Mouse (Mus musculus) midbrain, embryonic 11.5 days (tissue): ENCODE data around the gene Eif4ebp2. TPM values are rescaled to one million over a fixed set of nuclear protein-coding genes. Genes with fewer than 3 reads are reported as not detected.

Experiments
- ATAC-seq: fragments of 200-750 bp; cut with Nextera tagmentation; 2 replicates; pipeline ENCODE4 v1.8.0; 2017; ENCODE audit warnings: moderate TSS enrichment, moderate library complexity; ENCODE audit not compliant: low FRiP score
- DNase-seq: peaks from one replicate; pipeline ENCODE4 v3.0.0; 2015; ENCODE audit warnings: low spot score; ENCODE audit errors: missing footprints
- H3K27ac ChIP-seq: fragments of 300-500 bp; sonication (generic); 2 replicates; pipeline ENCODE4 v1.5.1; 2014; ENCODE audit warnings: low read depth, low read length
- H3K27me3 ChIP-seq: fragments of 300-500 bp; sonication (generic); 2 replicates; pipeline ENCODE4 v1.6.1; 2014; ENCODE audit warnings: mild to moderate bottlenecking, low read length, moderate library complexity, mixed read lengths; ENCODE audit not compliant: control insufficient read depth, insufficient read depth
- H3K36me3 ChIP-seq: fragments of 300-500 bp; sonication (generic); 2 replicates; pipeline ENCODE4 v1.6.1; 2014; ENCODE audit warnings: mild to moderate bottlenecking, low read length, moderate library complexity, mixed read lengths; ENCODE audit not compliant: control insufficient read depth, insufficient read depth
- H3K4me1 ChIP-seq: fragments of 300-500 bp; sonication (generic); 2 replicates; pipeline ENCODE4 v1.6.1; 2014; ENCODE audit warnings: low read length; ENCODE audit not compliant: control insufficient read depth, insufficient read depth
- H3K4me2 ChIP-seq: fragments of 300-500 bp; sonication (generic); 2 replicates; pipeline ENCODE4 v1.6.1; 2014; ENCODE audit warnings: mild to moderate bottlenecking, moderate library complexity
- H3K4me3 ChIP-seq: fragments of 300-500 bp; sonication (generic); 2 replicates; pipeline ENCODE4 v1.5.1; 2014; ENCODE audit warnings: low read depth, low read length
- H3K9ac ChIP-seq: fragments of 300-500 bp; sonication (generic); 2 replicates; pipeline ENCODE4 v1.6.1; 2014; ENCODE audit warnings: low read length
- H3K9me3 ChIP-seq: fragments of 300-500 bp; sonication (generic); 2 replicates; pipeline ENCODE4 v1.6.1; 2016; ENCODE audit warnings: low read length; ENCODE audit not compliant: control insufficient read depth
- WGBS: fragments of 180-500 bp; shearing (Covaris S2); extraction: QIAGEN DNeasy Blood & Tissue Kit; methylation state at CpG from one replicate; pipeline ENCODE4 v1.1.7; 2014; 5-methylcytosine and 5-hydroxymethylcytosine counted together
- polyA plus RNA-seq: library from polyadenylated mRNA; unstranded; fragments of >200 nt; fragmentation: Nextera tagmentation; extraction: Ambion mirVana; gene quantifications from 2 replicates; pipeline ENCODE4 v1.2.1, GENCODE M21; 2014

Eif4ebp2 gene
- polyA plus RNA-seq, 1 experiment from 2014 or later: 32.6 TPM

GRCm38 (mm10) chr10:61418131-61418900 is 34.1 kb downstream of the Eif4ebp2 start:
- peak; percentile 57; the same call in 1 of the 2 replicates for ATAC-seq
- DNase-seq: peak; percentile 96

DNA sequence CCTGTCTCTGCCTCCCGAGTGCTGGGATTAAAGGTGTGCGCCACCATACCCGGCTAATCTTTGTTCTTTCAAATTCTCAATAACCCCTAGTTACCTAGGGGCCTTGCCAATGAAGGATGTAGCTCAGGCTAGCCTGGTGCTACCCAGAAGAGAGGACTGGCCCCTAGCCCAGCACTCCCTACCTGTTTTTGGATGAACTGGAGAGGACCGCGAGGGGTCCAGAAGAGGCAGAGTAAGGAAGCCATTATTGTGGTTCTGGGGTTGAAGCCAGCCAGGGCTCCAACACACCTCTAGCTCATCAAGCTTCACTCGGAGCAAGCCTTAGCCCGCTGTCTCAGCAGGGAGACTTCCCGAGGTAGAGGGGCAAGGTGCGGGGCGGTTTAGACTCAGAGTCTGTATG is 34.8 kb downstream of the Eif4ebp2 start, which contains the start of gene Nodal:
TSS of gene Nodal (plus strand) at position 301 of the 400 bp plus-strand sequence.
- no peak for DNase-seq
- 24% methylated on average over 10 of the region's 10 CpGs for WGBS
- ATAC-seq: peak; percentile 9; the same call in 1 of the 2 replicates

More at GRCm38 (mm10) chr10:61418131-61418900, 34.1 kb downstream of the Eif4ebp2 start:
- Histone ChIP-seq H3K4me1 (peaks cover 9% of the 10 kb centered on the region; the same call in 1 of the 2 replicates), H3K9ac (peak overlapping the region; percentile 44), H3K27ac (no peak overlapping the region), H3K27me3 (peaks cover 30% of the 10 kb centered on the region), H3K36me3 (no peaks in the 10 kb centered on the region), H3K9me3 (no peaks in the 10 kb centered on the region), H3K4me3 (peak overlapping the region; percentile 41), H3K4me2 (peak overlapping the region; percentile 69)
- WGBS: 4% methylated on average over 50 of the region's 50 CpGs

GRCm38 (mm10) chr10:61417046-61417445 is 35.4 kb downstream of the Eif4ebp2 start:
- no peaks in the 10 kb centered on the region for H3K9me3 ChIP-seq
- no peak overlapping the region for H3K27ac ChIP-seq
- DNase-seq: no peak
- no peaks in the 10 kb centered on the region for H3K36me3 ChIP-seq
- H3K4me3 ChIP-seq: no peak overlapping the region
- 59% methylated on average over 2 of the region's 2 CpGs for WGBS
- no peak for ATAC-seq
- peaks cover 9% of the 10 kb centered on the region; the same call in 1 of the 2 replicates for H3K4me1 ChIP-seq
- H3K9ac ChIP-seq: no peak overlapping the region
- peaks cover 30% of the 10 kb centered on the region for H3K27me3 ChIP-seq
- no peak overlapping the region for H3K4me2 ChIP-seq

More for the DNA sequence above, 34.8 kb downstream of the Eif4ebp2 start, which contains the start of gene Nodal:
- peak within 1 kb of the TSS; percentile 41 for H3K4me3 ChIP-seq
- H3K4me2 ChIP-seq: peak within 1 kb of the TSS; percentile 69
- H3K36me3 ChIP-seq: no peaks in the 10 kb centered on the region
- peaks cover 30% of the 10 kb centered on the region for H3K27me3 ChIP-seq
- peak within 1 kb of the TSS; percentile 44 for H3K9ac ChIP-seq
- H3K4me1 ChIP-seq: peaks cover 9% of the 10 kb centered on the region; the same call in 1 of the 2 replicates
- H3K9me3 ChIP-seq: no peaks in the 10 kb centered on the region
- H3K27ac ChIP-seq: no peak within 1 kb of the TSS

DNA sequence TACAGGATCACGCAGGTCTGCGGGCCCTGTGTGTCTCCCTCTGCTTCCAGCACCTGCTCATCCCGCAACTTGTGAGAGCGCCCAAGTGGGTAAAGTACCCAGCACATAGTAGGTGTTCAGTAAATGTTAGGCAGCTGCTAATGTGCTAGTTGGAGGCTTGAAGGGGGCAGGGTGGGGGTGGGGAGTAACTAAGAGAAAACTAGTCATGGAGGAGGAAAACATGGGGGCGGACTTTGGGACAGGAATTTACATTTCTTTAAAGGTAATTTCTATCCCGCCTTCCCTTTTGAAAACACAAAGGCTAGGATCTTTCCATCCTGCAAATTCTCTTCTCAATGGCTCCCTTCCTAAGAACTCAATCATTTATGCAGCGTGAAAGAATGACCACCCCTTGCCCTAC is 35.9 kb downstream of the Eif4ebp2 start:
- H3K9ac ChIP-seq: no peak overlapping the region

DNA sequence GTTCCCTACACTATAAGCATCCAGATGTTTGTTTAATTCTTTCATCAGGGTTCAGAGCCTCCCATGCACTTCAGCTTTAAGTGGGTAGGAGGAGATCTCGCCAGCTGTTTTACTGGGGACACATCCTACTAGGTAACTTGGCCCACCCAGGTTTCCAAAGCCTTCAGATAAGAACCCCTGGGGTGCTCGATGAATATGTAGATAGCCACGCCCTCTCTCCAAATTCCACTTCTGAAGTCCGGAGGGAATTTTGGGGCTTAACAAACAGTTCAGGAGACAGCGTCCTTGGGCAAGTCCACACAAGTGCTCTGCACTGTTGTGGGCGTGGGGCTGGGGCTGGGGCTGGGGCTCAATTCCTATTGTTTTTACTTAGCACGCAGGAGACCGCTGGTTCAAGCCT is 36.6 kb downstream of the Eif4ebp2 start:
- no peak for DNase-seq
- H3K9ac ChIP-seq: no peak overlapping the region
- 21% methylated on average over 8 of the region's 8 CpGs for WGBS

More for the DNA sequence above, 35.9 kb downstream of the Eif4ebp2 start:
- ATAC-seq (no peak), DNase-seq (no peak)
- peaks cover 30% of the 10 kb centered on the region for H3K27me3 ChIP-seq
- no peak overlapping the region for H3K27ac ChIP-seq
- no peak overlapping the region for H3K4me2 ChIP-seq
- H3K9me3 ChIP-seq: no peaks in the 10 kb centered on the region
- H3K4me1 ChIP-seq: peaks cover 9% of the 10 kb centered on the region; the same call in 1 of the 2 replicates
- 33% methylated on average over 7 of the region's 7 CpGs for WGBS
- no peaks in the 10 kb centered on the region for H3K36me3 ChIP-seq
- no peak overlapping the region for H3K4me3 ChIP-seq

GRCm38 (mm10) chr10:61415240-61415639 is 37.2 kb downstream of the Eif4ebp2 start:
- Histone ChIP-seq H3K36me3 (no peaks in the 10 kb centered on the region), H3K4me1 (peaks cover 11% of the 10 kb centered on the region), H3K4me2 (no peak overlapping the region), H3K4me3 (no peak overlapping the region), H3K27ac (no peak overlapping the region), H3K9me3 (no peaks in the 10 kb centered on the region), H3K9ac (no peak overlapping the region), H3K27me3 (peaks cover 30% of the 10 kb centered on the region)
- DNase-seq (peak; percentile 61), ATAC-seq (no peak)
- 70% methylated on average over 3 of the region's 3 CpGs for WGBS

More for the DNA sequence above, 36.6 kb downstream of the Eif4ebp2 start:
- peaks cover 30% of the 10 kb centered on the region for H3K27me3 ChIP-seq
- peaks cover 9% of the 10 kb centered on the region; the same call in 1 of the 2 replicates for H3K4me1 ChIP-seq
- no peak overlapping the region for H3K4me2 ChIP-seq
- H3K9me3 ChIP-seq: no peaks in the 10 kb centered on the region
- no peak for ATAC-seq
- H3K4me3 ChIP-seq: no peak overlapping the region
- H3K36me3 ChIP-seq: no peaks in the 10 kb centered on the region
- no peak overlapping the region for H3K27ac ChIP-seq

DNA sequence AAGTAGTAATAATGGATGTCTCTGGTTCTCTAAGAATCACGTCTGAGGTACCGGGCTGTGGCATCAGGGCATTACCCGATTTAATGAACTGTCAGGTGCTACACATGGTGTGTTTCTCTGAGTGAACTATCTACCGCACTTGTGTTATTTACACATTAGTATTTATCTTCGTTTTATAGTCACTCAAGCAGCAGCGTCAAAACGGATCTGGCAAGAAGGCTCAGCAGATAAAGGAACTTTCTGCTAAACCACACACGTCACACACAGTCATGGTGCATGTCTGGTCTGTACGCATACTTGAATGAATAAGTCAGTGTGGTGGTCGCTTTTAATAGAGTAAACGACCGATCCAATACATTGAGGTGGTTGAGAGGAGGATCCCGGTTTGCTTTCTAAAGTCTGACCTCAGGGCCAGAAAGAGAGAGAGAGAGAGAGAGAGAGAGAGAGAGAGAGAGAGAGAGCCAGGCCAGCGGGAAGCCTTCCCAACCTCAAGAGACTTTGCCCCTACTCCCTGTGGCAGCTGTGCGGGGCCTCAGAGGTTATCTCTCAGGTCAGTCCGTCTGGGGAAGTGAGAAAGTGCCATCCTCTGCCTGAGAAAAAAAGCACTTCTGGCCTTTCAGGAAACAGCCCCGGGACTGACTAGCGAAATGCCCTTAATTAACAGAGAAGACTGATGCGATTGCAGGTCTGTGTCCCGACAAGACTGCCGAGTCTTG is 39.4 kb downstream of the Eif4ebp2 start:
- 65% methylated on average over 21 of the region's 21 CpGs for WGBS
- DNase-seq (peak; percentile 82), ATAC-seq (no peak)
- Histone ChIP-seq H3K4me3 (no peak overlapping the region), H3K36me3 (no peaks in the 10 kb centered on the region), H3K9ac (no peak overlapping the region), H3K4me2 (no peak overlapping the region), H3K27ac (no peak overlapping the region), H3K9me3 (no peaks in the 10 kb centered on the region), H3K27me3 (peaks cover 8% of the 10 kb centered on the region), H3K4me1 (peaks cover 9% of the 10 kb centered on the region)

GRCm38 (mm10) chr10:61410193-61410592 is 42.3 kb downstream of the Eif4ebp2 start:
- 22% methylated on average over 9 of the region's 9 CpGs for WGBS
- Histone ChIP-seq H3K4me3 (no peak overlapping the region), H3K9me3 (no peaks in the 10 kb centered on the region), H3K9ac (no peak overlapping the region), H3K36me3 (no peaks in the 10 kb centered on the region), H3K27me3 (no peaks in the 10 kb centered on the region), H3K4me1 (peaks cover 8% of the 10 kb centered on the region), H3K4me2 (no peak overlapping the region), H3K27ac (no peak overlapping the region)
- ATAC-seq (peak; percentile 63; the same call in 1 of the 2 replicates), DNase-seq (no peak)

GRCm38 (mm10) chr10:61409776-61410175 is 42.7 kb downstream of the Eif4ebp2 start:
- H3K27me3 ChIP-seq: no peaks in the 10 kb centered on the region
- peaks cover 8% of the 10 kb centered on the region for H3K4me1 ChIP-seq
- 4% methylated on average over 4 of the region's 4 CpGs for WGBS
- ATAC-seq (no peak), DNase-seq (no peak)
- no peak overlapping the region for H3K9ac ChIP-seq
- H3K27ac ChIP-seq: no peak overlapping the region
- no peak overlapping the region for H3K4me2 ChIP-seq
- H3K9me3 ChIP-seq: no peaks in the 10 kb centered on the region
- H3K4me3 ChIP-seq: no peak overlapping the region
- no peaks in the 10 kb centered on the region for H3K36me3 ChIP-seq
